10 mouse cellular contexts compared by ENCODE assay signal in the genomic region with DNA sequence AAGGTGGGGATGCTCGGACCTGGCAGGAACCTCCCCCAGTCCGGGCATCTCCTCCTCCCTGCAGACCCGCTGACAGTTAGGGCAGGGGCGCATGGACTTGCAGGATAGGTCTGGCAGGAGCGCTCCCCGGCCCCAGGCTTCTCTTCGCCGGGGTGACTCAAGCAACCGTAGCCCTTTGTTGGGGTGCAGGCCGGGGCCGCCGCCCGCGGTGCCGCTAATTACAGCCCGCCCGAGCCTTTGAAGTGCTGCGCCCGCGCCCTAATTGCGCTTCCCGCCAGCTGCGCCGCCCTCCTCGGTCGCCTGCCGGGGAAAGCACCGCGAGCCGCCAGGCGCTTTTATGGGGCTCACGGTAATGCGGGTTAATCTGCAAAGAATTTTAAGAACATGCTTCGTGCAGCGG. TPM values are rescaled to one million over a fixed set of nuclear protein-coding genes. Genes with fewer than 3 reads are reported as not detected.
DNase-seq lines count a peak whose midpoint lies in the region; ATAC-seq lines count a peak whose summit lies in the region.
"Had no signal": no experiment of that assay in that cellular context is flagged by ENCODE, and none has a peak within 500 bp of the region (broad histone marks: within the 10 kb centered on the region; RNA-seq: fewer than 3 reads in every experiment).

No protein-coding gene starts in this region.

- H3K9ac ChIP-seq in heart, embryonic 15.5 days = peak overlapping the region; percentile 17; the same call in 1 of the 2 replicates
- 0 out of 2 replicates have a peak overlapping the region, but pooled peaks have one; percentile 29 for H3K9ac ChIP-seq in neural tube, embryonic 12.5 days

- no peaks in the 10 kb centered on the region for H3K9me3 ChIP-seq in heart, embryonic 15.5 days (replicated peaks)
- H3K9me3 ChIP-seq in neural tube, embryonic 12.5 days = no peaks in the 10 kb centered on the region
- H3K9me3 ChIP-seq: G1E had no signal

- peak overlapping the region; percentile 61 for H3K4me2 ChIP-seq in heart, embryonic 15.5 days
- H3K4me2 ChIP-seq in neural tube, embryonic 12.5 days (replicated peaks) = peak overlapping the region; percentile 63

- DNase-seq in heart, postnatal 4 days = no peak
- DNase-seq in induced T-regulatory cell, adult 2 months (ENCODE audit: low read depth) = peak; percentile 32
- DNase-seq in urinary bladder, postnatal 10 days (ENCODE audit: low spot score) = no peak
- DNase-seq in kidney, postnatal 14 days = no peak

- H3K4me1 ChIP-seq in heart, embryonic 15.5 days (replicated peaks) = peaks cover 8% of the 10 kb centered on the region
- H3K4me1 ChIP-seq in neural tube, embryonic 12.5 days = peaks cover 8% of the 10 kb centered on the region

- ATAC-seq in heart, embryonic 15.5 days (replicated peaks; ENCODE audit: insufficient number of reproducible peaks, insufficient read depth, low FRiP score, low read depth) = no peak
- ATAC-seq in activated CD4-positive, CD25-positive, alpha-beta regulatory T cell, adult 4 months = peak; percentile 23
- ATAC-seq in neural tube, embryonic 12.5 days (ENCODE audit: low FRiP score, low read depth) = no peak; the same call in 1 of the 2 replicates
- ATAC-seq in granulocyte monocyte progenitor cell, adult 5-6 weeks (replicated peaks; ENCODE audit: poor library complexity, severe bottlenecking) = no peak; the same call in 1 of the 2 replicates

- peak overlapping the region; percentile 37 for H3K4me3 ChIP-seq in heart, embryonic 15.5 days
- H3K4me3 ChIP-seq in neural tube, embryonic 12.5 days = peak overlapping the region; percentile 23
- H3K4me3 ChIP-seq: erythroblast, embryonic 14.5 days had no signal

- H3K36me3 ChIP-seq in heart, embryonic 15.5 days = no peaks in the 10 kb centered on the region
- H3K36me3 ChIP-seq in neural tube, embryonic 12.5 days = no peaks in the 10 kb centered on the region
- H3K36me3 ChIP-seq: G1E had no signal

- WGBS in heart, embryonic 15.5 days = 1% methylated on average over 35 of the region's 35 CpGs
- WGBS in neural tube, embryonic 12.5 days = under 1% methylated on average over 35 of the region's 35 CpGs

- H3K27me3 ChIP-seq in heart, embryonic 15.5 days = peaks cover 57% of the 10 kb centered on the region
- H3K27me3 ChIP-seq in neural tube, embryonic 12.5 days (replicated peaks) = peaks cover 42% of the 10 kb centered on the region

- no peak overlapping the region for H3K27ac ChIP-seq in heart, embryonic 15.5 days
- H3K27ac ChIP-seq in neural tube, embryonic 12.5 days = no peak overlapping the region

RNA-seq across cellular contexts. Expression of a gene that starts 8.8 kb away (rescaled TPM):
- 0.42 TPM in 1 of 2 replicates, not detected in the other for polyA plus RNA-seq in heart, embryonic 15.5 days (2015; fragmentation: Nextera tagmentation; extraction: Ambion mirVana)
- total RNA-seq in heart, postnatal 4 days (2021) = not detected
- polyA plus RNA-seq in activated CD4-positive, CD25-positive, alpha-beta regulatory T cell, adult 4 months (2017; shearing (Covaris generic)) = under 1 TPM; 0.38 to 0.40 TPM
- 0.98 and 1.2 TPM in 2 replicates for polyA plus RNA-seq in neural tube, embryonic 12.5 days (2016; fragmentation: Nextera tagmentation; extraction: Ambion mirVana)
- total RNA-seq in granulocyte monocyte progenitor cell, adult 5-6 weeks (2014; fragmentation: Nextera tagmentation) = 0.90 TPM in 1 of 2 replicates, not detected in the other
- 0.05 TPM in 1 of 2 replicates, not detected in the other for total RNA-seq in granulocyte monocyte progenitor cell, adult 5-6 weeks (2017)
- total RNA-seq: G1E had no signal
- polyA plus RNA-seq: erythroblast, embryonic 14.5 days; G1E had no signal

RNA-seq across cellular contexts. Expression of a gene that starts 13.0 kb away (rescaled TPM):
- polyA plus RNA-seq in heart, embryonic 15.5 days (2015; fragmentation: Nextera tagmentation; extraction: Ambion mirVana) = not detected in 2 replicates
- not detected for total RNA-seq in heart, postnatal 4 days (2021)
- not detected for polyA plus RNA-seq in activated CD4-positive, CD25-positive, alpha-beta regulatory T cell, adult 4 months (2017; shearing (Covaris generic))
- not detected in 2 replicates for polyA plus RNA-seq in neural tube, embryonic 12.5 days (2016; fragmentation: Nextera tagmentation; extraction: Ambion mirVana)
- total RNA-seq in granulocyte monocyte progenitor cell, adult 5-6 weeks (2014; fragmentation: Nextera tagmentation) = not detected in 2 replicates
- not detected in 2 replicates for total RNA-seq in granulocyte monocyte progenitor cell, adult 5-6 weeks (2017)
- total RNA-seq: G1E had no signal
- polyA plus RNA-seq: erythroblast, embryonic 14.5 days; G1E had no signal

RNA-seq across cellular contexts. Expression of a gene that starts 19.5 kb away (rescaled TPM):
- not detected in 2 replicates for polyA plus RNA-seq in heart, embryonic 15.5 days (2015; fragmentation: Nextera tagmentation; extraction: Ambion mirVana)
- not detected for total RNA-seq in heart, postnatal 4 days (2021)
- polyA plus RNA-seq in activated CD4-positive, CD25-positive, alpha-beta regulatory T cell, adult 4 months (2017; shearing (Covaris generic)) = not detected
- not detected in 2 replicates for polyA plus RNA-seq in neural tube, embryonic 12.5 days (2016; fragmentation: Nextera tagmentation; extraction: Ambion mirVana)
- total RNA-seq in granulocyte monocyte progenitor cell, adult 5-6 weeks (2014; fragmentation: Nextera tagmentation) = not detected in 2 replicates
- total RNA-seq in granulocyte monocyte progenitor cell, adult 5-6 weeks (2017) = not detected in 2 replicates
- total RNA-seq: G1E had no signal
- polyA plus RNA-seq: erythroblast, embryonic 14.5 days; G1E had no signal

RNA-seq across cellular contexts. Expression of a gene that starts 28.9 kb away (rescaled TPM):
- polyA plus RNA-seq in heart, embryonic 15.5 days (2015; fragmentation: Nextera tagmentation; extraction: Ambion mirVana) = not detected in 2 replicates
- total RNA-seq in heart, postnatal 4 days (2021) = not detected
- polyA plus RNA-seq in activated CD4-positive, CD25-positive, alpha-beta regulatory T cell, adult 4 months (2017; shearing (Covaris generic)) = not detected
- not detected in 2 replicates for polyA plus RNA-seq in neural tube, embryonic 12.5 days (2016; fragmentation: Nextera tagmentation; extraction: Ambion mirVana)
- not detected in 2 replicates for total RNA-seq in granulocyte monocyte progenitor cell, adult 5-6 weeks (2014; fragmentation: Nextera tagmentation)
- total RNA-seq in granulocyte monocyte progenitor cell, adult 5-6 weeks (2017) = not detected in 2 replicates
- total RNA-seq: G1E had no signal
- polyA plus RNA-seq: erythroblast, embryonic 14.5 days; G1E had no signal

RNA-seq across cellular contexts. Expression of a gene that starts 33.7 kb away (rescaled TPM):
- not detected in 2 replicates for polyA plus RNA-seq in heart, embryonic 15.5 days (2015; fragmentation: Nextera tagmentation; extraction: Ambion mirVana)
- total RNA-seq in heart, postnatal 4 days (2021) = not detected
- polyA plus RNA-seq in activated CD4-positive, CD25-positive, alpha-beta regulatory T cell, adult 4 months (2017; shearing (Covaris generic)) = not detected
- polyA plus RNA-seq in neural tube, embryonic 12.5 days (2016; fragmentation: Nextera tagmentation; extraction: Ambion mirVana) = not detected in 2 replicates
- not detected in 2 replicates for total RNA-seq in granulocyte monocyte progenitor cell, adult 5-6 weeks (2014; fragmentation: Nextera tagmentation)
- not detected in 2 replicates for total RNA-seq in granulocyte monocyte progenitor cell, adult 5-6 weeks (2017)
- total RNA-seq: G1E had no signal
- polyA plus RNA-seq: erythroblast, embryonic 14.5 days; G1E had no signal
